Mouse (Mus musculus): ENCODE measurements at regions not wholly inside any gene's neighbourhood (a gene's known extent, or its start where the extent isn't known, plus 50 kb on each side); places are given as distances from the start of the nearest gene placed in this dataset.
A peak's percentile ranks its signal among the peaks of the same experiment; 100 is the strongest.

- DNase-seq: no peak
- intact Hi-C loops (cut with DNase I): no loop called here
- Histone ChIP-seq H3K27me3 (ENCODE audit: control insufficient read depth, insufficient read depth, low read length) (no peaks in the 10 kb centered on the region), H3K9ac (ENCODE audit: low read depth, low read length) (no peak overlapping the region), H3K79me2 (replicated peaks; ENCODE audit: control insufficient read depth, insufficient read depth, low read length) (no peaks in the 10 kb centered on the region), H3K4me3 (no peak overlapping the region), H3K36me3 (ENCODE audit: control insufficient read depth, insufficient read depth, low read length) (no peaks in the 10 kb centered on the region), H3K4me1 (ENCODE audit: control insufficient read depth, insufficient read depth, low read length) (no peaks in the 10 kb centered on the region), H3K27ac (no peak overlapping the region)
- WGBS: 88% methylated on average over 3 of the region's 3 CpGs
- no peak for TF ChIP-seq EP300 (IDR thresholded peaks at IDR 0.05; ENCODE audit: insufficient read depth, low read depth, low read length)
- TF ChIP-seq POLR2A (IDR thresholded peaks at IDR 0.05; ENCODE audit: insufficient read depth, low read depth, low read length): no peak
- no peak for TF ChIP-seq CTCF (IDR thresholded peaks at IDR 0.05)
These were observed 147.4 kb downstream of the Cartpt start for GRCm38 (mm10) chr13:99753526-99753925.

GRCm38 (mm10) chr13:99750729-99751128, 150.2 kb downstream of the Cartpt start:
- Histone ChIP-seq H3K27ac (no peak overlapping the region), H3K4me1 (ENCODE audit: control insufficient read depth, insufficient read depth, low read length) (no peaks in the 10 kb centered on the region), H3K4me3 (no peak overlapping the region), H3K79me2 (replicated peaks; ENCODE audit: control insufficient read depth, insufficient read depth, low read length) (no peaks in the 10 kb centered on the region), H3K9ac (ENCODE audit: low read depth, low read length) (no peak overlapping the region), H3K27me3 (ENCODE audit: control insufficient read depth, insufficient read depth, low read length) (no peaks in the 10 kb centered on the region), H3K36me3 (ENCODE audit: control insufficient read depth, insufficient read depth, low read length) (no peaks in the 10 kb centered on the region)
- intact Hi-C loops (cut with DNase I): no loop called here
- 87% methylated on average over 8 of the region's 8 CpGs for WGBS
- TF ChIP-seq POLR2A (IDR thresholded peaks at IDR 0.05; ENCODE audit: insufficient read depth, low read depth, low read length): no peak
- no peak for TF ChIP-seq CTCF (IDR thresholded peaks at IDR 0.05)
- TF ChIP-seq EP300 (IDR thresholded peaks at IDR 0.05; ENCODE audit: insufficient read depth, low read depth, low read length): no peak
- DNase-seq: no peak

GRCm38 (mm10) chr13:99749342-99749741, 151.5 kb downstream of the Cartpt start:
- H3K27me3 ChIP-seq (ENCODE audit: control insufficient read depth, insufficient read depth, low read length): no peaks in the 10 kb centered on the region
- no peak for DNase-seq
- peaks cover 2% of the 10 kb centered on the region for H3K4me1 ChIP-seq (ENCODE audit: control insufficient read depth, insufficient read depth, low read length)
- H3K4me3 ChIP-seq: no peak overlapping the region
- H3K9ac ChIP-seq (ENCODE audit: low read depth, low read length): no peak overlapping the region
- intact Hi-C loops (cut with DNase I): no loop called here
- H3K79me2 ChIP-seq (replicated peaks; ENCODE audit: control insufficient read depth, insufficient read depth, low read length): no peaks in the 10 kb centered on the region
- TF ChIP-seq POLR2A (IDR thresholded peaks at IDR 0.05; ENCODE audit: insufficient read depth, low read depth, low read length): no peak
- no peak for TF ChIP-seq EP300 (IDR thresholded peaks at IDR 0.05; ENCODE audit: insufficient read depth, low read depth, low read length)
- no peak for TF ChIP-seq CTCF (IDR thresholded peaks at IDR 0.05)
- whole genome bisulfite sequencing: 83% methylated on average over 6 of the region's 6 CpGs
- no peaks in the 10 kb centered on the region for H3K36me3 ChIP-seq (ENCODE audit: control insufficient read depth, insufficient read depth, low read length)
- H3K27ac ChIP-seq: no peak overlapping the region

GRCm38 (mm10) chr13:99748128-99748527, 152.8 kb downstream of the Cartpt start:
- Histone ChIP-seq H3K36me3 (ENCODE audit: control insufficient read depth, insufficient read depth, low read length) (no peaks in the 10 kb centered on the region), H3K9ac (ENCODE audit: low read depth, low read length) (no peak overlapping the region), H3K27ac (no peak overlapping the region), H3K79me2 (replicated peaks; ENCODE audit: control insufficient read depth, insufficient read depth, low read length) (no peaks in the 10 kb centered on the region), H3K27me3 (ENCODE audit: control insufficient read depth, insufficient read depth, low read length) (no peaks in the 10 kb centered on the region), H3K4me3 (no peak overlapping the region), H3K4me1 (ENCODE audit: control insufficient read depth, insufficient read depth, low read length) (peaks cover 2% of the 10 kb centered on the region)
- intact Hi-C loops (cut with DNase I): no loop called here
- DNase-seq: peak in 1 of 2 experiments; percentile 16
- WGBS: 41% methylated on average over 9 of the region's 9 CpGs
- TF ChIP-seq CTCF (IDR thresholded peaks at IDR 0.05): no peak
- no peak for TF ChIP-seq EP300 (IDR thresholded peaks at IDR 0.05; ENCODE audit: insufficient read depth, low read depth, low read length)
- no peak for TF ChIP-seq POLR2A (IDR thresholded peaks at IDR 0.05; ENCODE audit: insufficient read depth, low read depth, low read length)

- peaks cover 2% of the 10 kb centered on the region for H3K4me1 ChIP-seq (ENCODE audit: control insufficient read depth, insufficient read depth, low read length)
- TF ChIP-seq POLR2A (IDR thresholded peaks at IDR 0.05; ENCODE audit: insufficient read depth, low read depth, low read length) (no peak), EP300 (IDR thresholded peaks at IDR 0.05; ENCODE audit: insufficient read depth, low read depth, low read length) (no peak), CTCF (IDR thresholded peaks at IDR 0.05) (no peak)
- H3K27me3 ChIP-seq (ENCODE audit: control insufficient read depth, insufficient read depth, low read length): no peaks in the 10 kb centered on the region
- H3K36me3 ChIP-seq (ENCODE audit: control insufficient read depth, insufficient read depth, low read length): no peaks in the 10 kb centered on the region
- no peaks in the 10 kb centered on the region for H3K79me2 ChIP-seq (replicated peaks; ENCODE audit: control insufficient read depth, insufficient read depth, low read length)
- intact Hi-C loops (cut with DNase I): no loop called here
- WGBS: 73% methylated on average over 6 of the region's 6 CpGs
- H3K27ac ChIP-seq: no peak overlapping the region
- no peak for DNase-seq
- no peak overlapping the region for H3K9ac ChIP-seq (ENCODE audit: low read depth, low read length)
- H3K4me3 ChIP-seq: no peak overlapping the region
These were observed 155.4 kb downstream of the Cartpt start for GRCm38 (mm10) chr13:99745526-99745925.

- Histone ChIP-seq H3K27ac (no peak overlapping the region), H3K36me3 (ENCODE audit: control insufficient read depth, insufficient read depth, low read length) (no peaks in the 10 kb centered on the region), H3K27me3 (ENCODE audit: control insufficient read depth, insufficient read depth, low read length) (no peaks in the 10 kb centered on the region), H3K4me3 (no peak overlapping the region), H3K4me1 (ENCODE audit: control insufficient read depth, insufficient read depth, low read length) (peaks cover 2% of the 10 kb centered on the region), H3K9ac (ENCODE audit: low read depth, low read length) (no peak overlapping the region), H3K79me2 (replicated peaks; ENCODE audit: control insufficient read depth, insufficient read depth, low read length) (no peaks in the 10 kb centered on the region)
- intact Hi-C loops (cut with DNase I): no loop called here
- no peak for TF ChIP-seq POLR2A (IDR thresholded peaks at IDR 0.05; ENCODE audit: insufficient read depth, low read depth, low read length)
- no peak for TF ChIP-seq EP300 (IDR thresholded peaks at IDR 0.05; ENCODE audit: insufficient read depth, low read depth, low read length)
- TF ChIP-seq CTCF (IDR thresholded peaks at IDR 0.05): no peak
- 63% methylated on average over 7 of the region's 7 CpGs for WGBS
- DNase-seq: no peak
These were observed 156.1 kb downstream of the Cartpt start for GRCm38 (mm10) chr13:99744790-99745120.
